Mouse (Mus musculus) MEL (cell line): Measurements from ENCODE around the gene Rpl38. TPM values are rescaled to one million over a fixed set of nuclear protein-coding genes. Genes with fewer than 3 reads are reported as not detected.

Experiments
- DNase-seq: peaks from one replicate; pipeline ENCODE4 v3.0.0; 2011; ENCODE audit warnings: low read depth, low spot score
- H3K27ac ChIP-seq: 2 replicates; pipeline ENCODE4 v1.5.1; 2012; ENCODE audit warnings: low read depth, mild to moderate bottlenecking, control low read depth, low read length, moderate library complexity; ENCODE audit not compliant: control insufficient read depth
- H3K27me3 ChIP-seq, 2 experiments: fragments of 150-350 bp in 1 of 2; sonication (generic) in 1 of 2; 2 replicates each; pipeline ENCODE4 v1.6.1; 2012; ENCODE audit warnings: low read length in 2 of 2, mild to moderate bottlenecking in 2 of 2, improper control_type of control experiment in 1 of 2, moderate library complexity in 1 of 2; ENCODE audit not compliant: insufficient read depth in 2 of 2, control insufficient read depth in 1 of 2
- H3K36me3 ChIP-seq, 2 experiments: 2 replicates each; pipeline ENCODE4 v1.6.1; 2012 to 2014; ENCODE audit warnings: low read length in 2 of 2, improper control_type of control experiment in 1 of 2, inconsistent platforms in 1 of 2, mild to moderate bottlenecking in 1 of 2; ENCODE audit not compliant: insufficient read depth in 2 of 2, control insufficient read depth in 1 of 2
- H3K4me1 ChIP-seq, 2 experiments: fragments of 150-350 bp in 1 of 2; sonication (generic) in 1 of 2; 2 replicates each; pipeline ENCODE4 v1.6.1; 2012; ENCODE audit warnings: low read length in 2 of 2, improper control_type of control experiment in 1 of 2, mild to moderate bottlenecking in 1 of 2; ENCODE audit not compliant: insufficient read depth in 2 of 2, control insufficient read depth in 1 of 2
- H3K4me3 ChIP-seq, 2 experiments: fragments of 150-350 bp in 1 of 2; sonication (generic) in 1 of 2; 2 replicates each; pipeline ENCODE4 v1.5.1; 2012; ENCODE audit warnings: low read depth in 2 of 2, low read length in 2 of 2, mild to moderate bottlenecking in 2 of 2, moderate library complexity in 2 of 2, control low read depth in 1 of 2, improper control_type of control experiment in 1 of 2; ENCODE audit not compliant: control insufficient read depth in 1 of 2, insufficient read depth in 1 of 2
- H3K79me2 ChIP-seq: 2 replicates; pipeline ENCODE4 v1.6.1; 2012; ENCODE audit warnings: mild to moderate bottlenecking, low read length, moderate library complexity; ENCODE audit not compliant: control insufficient read depth, poor library complexity, insufficient read depth
- H3K9ac ChIP-seq: 2 replicates; pipeline ENCODE4 v1.6.1; 2012; ENCODE audit warnings: low read depth, mild to moderate bottlenecking, control low read depth, low read length, moderate library complexity; ENCODE audit not compliant: control insufficient read depth, poor library complexity, severe bottlenecking
- H3K9me3 ChIP-seq: fragments of 150-350 bp; sonication (generic); replicated peaks from 2 replicates; pipeline ENCODE4 v1.6.1; 2012; ENCODE audit warnings: mild to moderate bottlenecking, low read length, improper control_type of control experiment, moderate library complexity; ENCODE audit not compliant: insufficient read depth
- BHLHE40 ChIP-seq: IDR thresholded peaks from 2 replicates; pipeline ENCODE4 v1.6.1; 2012; ENCODE audit warnings: low read depth, mild to moderate bottlenecking, inconsistent platforms, low read length, improper control_type of control experiment, borderline replicate concordance
- CHD1 ChIP-seq: IDR thresholded peaks from 2 replicates; pipeline ENCODE4 v1.6.1; 2012; ENCODE audit warnings: low read depth, mild to moderate bottlenecking, inconsistent platforms, low read length, improper control_type of control experiment
- CTCF ChIP-seq, 3 experiments: IDR thresholded peaks in 2 of 3; conservative IDR thresholded peaks in 1 of 3; 2 replicates each; pipeline ENCODE4 v1.5.1; 2011 to 2012; ENCODE audit warnings: low read length in 3 of 3, low read depth in 2 of 3, mild to moderate bottlenecking in 2 of 3, improper control_type of control experiment in 1 of 3, inconsistent platforms in 1 of 3, mixed read lengths in 1 of 3, moderate library complexity in 1 of 3; ENCODE audit not compliant: control insufficient read depth in 1 of 3, insufficient read depth in 1 of 3, poor library complexity in 1 of 3, severe bottlenecking in 1 of 3
- E2F4 ChIP-seq: IDR thresholded peaks from 2 replicates; pipeline ENCODE4 v1.6.1; 2011; ENCODE audit warnings: low read depth, low read length, improper control_type of control experiment, borderline replicate concordance
- ELF1 ChIP-seq: IDR thresholded peaks from 2 replicates; pipeline ENCODE4 v1.6.1; 2014; ENCODE audit warnings: low read depth, mild to moderate bottlenecking, inconsistent platforms, low read length, improper control_type of control experiment, moderate library complexity
- ETS1 ChIP-seq: IDR thresholded peaks from 2 replicates; pipeline ENCODE4 v1.6.1; 2012; ENCODE audit warnings: low read depth, mild to moderate bottlenecking, inconsistent platforms, low read length, improper control_type of control experiment, moderate library complexity
- GABPA ChIP-seq: IDR thresholded peaks from 2 replicates; pipeline ENCODE4 v1.6.1; 2012; ENCODE audit warnings: low read depth, mild to moderate bottlenecking, inconsistent platforms, low read length, improper control_type of control experiment, moderate library complexity
- HCFC1 ChIP-seq: IDR thresholded peaks from 2 replicates; pipeline ENCODE4 v1.6.1; 2012; ENCODE audit warnings: low read depth, mild to moderate bottlenecking, inconsistent platforms, low read length, improper control_type of control experiment, moderate library complexity
- JUND ChIP-seq: IDR thresholded peaks from 2 replicates; pipeline ENCODE4 v1.6.1; 2011; ENCODE audit warnings: low read depth, mild to moderate bottlenecking, improper control_type of control experiment, low read length
- MXI1 ChIP-seq: IDR thresholded peaks from 2 replicates; pipeline ENCODE4 v1.6.1; 2011; ENCODE audit warnings: mild to moderate bottlenecking, low read depth, low read length, improper control_type of control experiment
- MYB ChIP-seq: IDR thresholded peaks from 2 replicates; pipeline ENCODE4 v1.6.1; 2011; ENCODE audit warnings: mild to moderate bottlenecking, low read depth, low read length, improper control_type of control experiment
- MYC ChIP-seq: IDR thresholded peaks from 2 replicates; pipeline ENCODE4 v1.6.1; 2011; ENCODE audit warnings: low read depth, mild to moderate bottlenecking, low read length, improper control_type of control experiment, moderate library complexity
- POLR2A ChIP-seq, 2 experiments: IDR thresholded peaks; 2 replicates each; pipeline ENCODE4 v1.6.1; 2011 to 2012; ENCODE audit warnings: low read length in 2 of 2, mild to moderate bottlenecking in 2 of 2, control low read depth in 1 of 2, improper control_type of control experiment in 1 of 2, low read depth in 1 of 2, moderate library complexity in 1 of 2; ENCODE audit not compliant: control insufficient read depth in 1 of 2, insufficient read depth in 1 of 2, poor library complexity in 1 of 2
- POLR2AphosphoS2 ChIP-seq: IDR thresholded peaks from 2 replicates; pipeline ENCODE4 v1.6.1; 2011; ENCODE audit warnings: low read length, improper control_type of control experiment
- POLR2AphosphoS5 ChIP-seq: IDR thresholded peaks from 2 replicates; pipeline ENCODE4 v1.6.1; 2012; ENCODE audit warnings: low read depth, borderline replicate concordance, mild to moderate bottlenecking, inconsistent platforms, low read length, moderate library complexity, mixed read lengths
- RCOR1 ChIP-seq: IDR thresholded peaks from 2 replicates; pipeline ENCODE4 v1.6.1; 2012; ENCODE audit warnings: low read depth, mild to moderate bottlenecking, inconsistent platforms, low read length, improper control_type of control experiment
- SIN3A ChIP-seq: IDR thresholded peaks from 2 replicates; pipeline ENCODE4 v1.6.1; 2012; ENCODE audit warnings: low read length, improper control_type of control experiment, inconsistent platforms
- SMC3 ChIP-seq: IDR thresholded peaks from 2 replicates; pipeline ENCODE4 v1.6.1; 2011; ENCODE audit warnings: low read depth, low read length, improper control_type of control experiment
- TBP ChIP-seq: IDR thresholded peaks from 2 replicates; pipeline ENCODE4 v1.8.0; 2011; ENCODE audit warnings: low read depth, low read length, improper control_type of control experiment
- UBTF ChIP-seq: IDR thresholded peaks from 2 replicates; pipeline ENCODE4 v1.6.1; 2012; ENCODE audit warnings: low read depth, mild to moderate bottlenecking, inconsistent platforms, low read length, improper control_type of control experiment, moderate library complexity, borderline replicate concordance; ENCODE audit not compliant: insufficient read depth
- ZC3H11A ChIP-seq: IDR thresholded peaks from 2 replicates; pipeline ENCODE4 v1.6.1; 2012; ENCODE audit warnings: low read depth, mild to moderate bottlenecking, inconsistent platforms, low read length, improper control_type of control experiment
- ZKSCAN1 ChIP-seq: IDR thresholded peaks from 2 replicates; pipeline ENCODE4 v1.6.1; 2012; ENCODE audit warnings: low read depth, mild to moderate bottlenecking, inconsistent platforms, low read length, improper control_type of control experiment, moderate library complexity
- ZMIZ1 ChIP-seq: IDR thresholded peaks from 2 replicates; pipeline ENCODE4 v1.6.1; 2012; ENCODE audit warnings: low read depth, mild to moderate bottlenecking, inconsistent platforms, low read length, improper control_type of control experiment, moderate library complexity
- ZNF384 ChIP-seq: IDR thresholded peaks from 2 replicates; pipeline ENCODE4 v1.6.1; 2012; ENCODE audit warnings: low read depth, mild to moderate bottlenecking, inconsistent platforms, low read length, improper control_type of control experiment
- polyA plus RNA-seq, 2 experiments: library from polyadenylated mRNA; stranded (reverse) in 1 of 2; unstranded in 1 of 2; fragments of >175 nt in 1 of 2; fragments of >200 nt in 1 of 2; gene quantifications; 2 replicates each; pipeline versions ENCODE4 v1.2.1 to v1.2.4; 2012; ENCODE audit warnings: low replicate concordance in 2 of 2, low read depth in 1 of 2; ENCODE audit not compliant: insufficient read length in 2 of 2, insufficient read depth in 1 of 2, missing spikeins in 1 of 2
- total RNA-seq: library from RNA; depleted of rRNA; stranded (reverse); fragments of 300-350 nt; gene quantifications from 2 replicates; pipeline ENCODE4 v1.2.3, GENCODE M21; 2012

The Rpl38 gene
- total and polyA plus RNA-seq, 3 experiments: 851 to 5,142 (median 1,236) TPM

DNA sequence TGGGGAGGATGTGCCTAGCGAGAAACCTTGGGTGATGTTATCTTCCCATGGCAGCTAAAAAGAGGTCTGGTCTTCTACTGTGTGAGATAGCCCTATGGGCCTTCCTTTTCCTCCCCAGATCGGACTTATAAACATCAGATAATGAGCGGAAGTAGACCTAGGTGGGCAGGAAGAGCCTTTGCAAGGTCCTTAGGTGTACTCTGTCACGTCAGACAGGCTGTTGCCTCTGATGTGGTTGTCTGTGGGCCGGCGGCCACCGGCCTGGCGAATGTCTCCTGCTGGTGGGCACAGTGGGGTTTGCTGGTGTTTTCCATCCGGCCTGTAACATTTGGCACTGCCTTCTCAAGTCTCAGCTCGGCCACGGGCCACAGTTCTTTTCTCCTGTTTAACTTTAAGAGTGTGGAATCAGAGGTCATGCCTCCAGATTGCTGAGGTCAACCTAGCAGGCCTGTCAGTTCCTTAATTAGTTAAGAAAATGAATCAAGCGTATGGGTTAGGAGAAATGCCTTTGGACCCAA lies 1.4 kb downstream of the Rpl38 start (continued):
- TF ChIP-seq ELF1 (no peak), ZC3H11A (no peak)

DNA sequence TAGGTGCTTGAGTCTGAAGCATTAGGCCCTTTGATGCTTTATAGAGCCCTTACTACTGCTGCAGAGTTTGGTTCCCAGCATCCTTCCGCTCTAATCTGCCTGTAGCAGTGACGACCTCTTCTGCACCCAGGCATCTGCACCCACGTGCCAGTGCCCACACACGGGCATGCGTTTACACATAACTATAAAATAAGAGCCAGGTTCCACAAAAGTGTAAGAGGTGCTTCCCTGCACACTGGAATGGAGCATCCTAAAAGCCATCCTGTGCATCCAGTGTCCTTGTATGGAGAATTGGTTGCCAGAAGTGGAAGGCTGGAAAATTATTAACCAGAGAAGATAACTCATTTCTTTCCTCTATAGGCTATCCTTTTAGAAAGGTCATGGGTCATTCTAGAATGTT lies 2.8 kb downstream of the Rpl38 start:
- peak; percentile 26 for DNase-seq
- TF ChIP-seq MXI1: no peak
- peak; percentile 72; the same call in 1 of the 2 replicates for TF ChIP-seq ZMIZ1
- TF ChIP-seq MYB: no peak
- TF ChIP-seq CHD1: 0 out of 2 replicates have a peak, but pooled peaks have one; percentile 68
- no peak for TF ChIP-seq ZC3H11A
- TF ChIP-seq UBTF: no peak
- TF ChIP-seq ZKSCAN1: no peak
- TF ChIP-seq BHLHE40: 0 out of 2 replicates have a peak, but pooled peaks have one; percentile 8
- no peak for TF ChIP-seq ETS1
- no peak for TF ChIP-seq HCFC1
- 0 out of 2 replicates have a peak, but pooled peaks have one; percentile 9 for TF ChIP-seq E2F4
- 0 out of 4 replicates have a peak, but pooled peaks of 1 of the 2 experiments have one; percentile 2 for TF ChIP-seq POLR2A (IDR thresholded peaks at IDR 0.05; ENCODE audit: control insufficient read depth in 1 of 2, insufficient read depth in 1 of 2, low read depth in 1 of 2, low read length in 2 of 2, poor library complexity in 1 of 2)
- H3K9me3 ChIP-seq: no peaks in the 10 kb centered on the region
- peaks cover 9 to 14% of the 10 kb centered on the region in 2 experiments for H3K36me3 ChIP-seq
- H3K79me2 ChIP-seq: peaks cover 26% of the 10 kb centered on the region
- H3K9ac ChIP-seq: no peak overlapping the region
- no peaks in the 10 kb centered on the region for H3K27me3 ChIP-seq
- H3K4me1 ChIP-seq: peaks cover 4 to 11% of the 10 kb centered on the region in 2 experiments; a peak in 3 of 4 replicates
- H3K27ac ChIP-seq: peak overlapping the region; percentile 78; the same call in 1 of the 2 replicates
- no peak overlapping the region for H3K4me3 ChIP-seq

DNA sequence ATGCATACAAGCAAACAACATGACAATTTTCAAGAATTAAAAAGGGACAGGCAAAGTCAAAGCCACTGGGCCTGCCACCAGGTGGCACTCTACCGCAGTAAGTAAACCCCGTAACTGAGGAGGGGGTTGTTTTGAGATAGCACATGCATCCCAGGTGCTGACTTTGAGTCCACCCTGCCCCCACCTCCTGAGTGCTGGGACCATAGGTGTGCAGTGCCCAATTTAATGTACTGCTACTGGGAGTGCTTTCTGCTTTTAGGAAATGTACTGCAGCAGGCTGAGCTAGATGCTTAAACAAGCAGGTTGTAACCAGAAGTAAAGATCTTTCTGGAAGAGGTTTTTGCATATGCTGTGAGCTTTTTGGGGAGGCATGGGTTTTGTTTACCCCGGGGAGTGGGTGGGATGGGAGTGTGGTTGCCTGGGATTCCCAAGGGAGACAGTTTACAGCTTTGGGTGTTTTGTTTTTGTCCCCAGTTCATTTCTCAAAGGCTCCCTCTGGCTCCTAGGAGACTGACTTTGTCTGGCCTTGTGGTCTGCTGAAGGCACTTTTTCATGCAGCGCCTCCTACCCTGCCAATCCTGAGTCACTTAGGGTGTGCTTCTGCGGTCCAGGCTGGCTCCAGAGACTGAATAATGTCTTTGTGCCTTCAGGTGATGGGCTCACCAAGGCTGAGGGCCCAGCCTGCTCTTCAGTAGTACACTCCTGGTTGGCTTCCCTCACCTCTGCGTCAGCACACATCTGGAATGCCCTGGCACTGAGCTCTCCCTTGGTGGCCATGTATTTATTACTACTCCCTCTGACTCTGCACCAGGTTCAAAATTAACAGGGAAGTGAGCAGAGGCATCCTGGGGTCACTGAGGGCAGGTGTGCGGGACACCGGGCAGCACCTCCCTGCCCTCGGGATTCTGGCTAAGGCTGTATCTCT lies 4.7 kb downstream of the Rpl38 start:
- Histone ChIP-seq H3K36me3 (peaks cover 9 to 14% of the 10 kb centered on the region in 2 experiments), H3K4me1 (peaks cover 0 to 6% of the 10 kb centered on the region in 2 experiments; a peak in 2 of 4 replicates), H3K4me3 (no peak overlapping the region), H3K9me3 (no peaks in the 10 kb centered on the region), H3K9ac (no peak overlapping the region), H3K79me2 (peaks cover 26% of the 10 kb centered on the region), H3K27ac (0 out of 2 replicates have a peak overlapping the region, but pooled peaks have one; percentile 0), H3K27me3 (no peaks in the 10 kb centered on the region)
- peak; percentile 85 for DNase-seq
- TF ChIP-seq POLR2AphosphoS2 (peak; percentile 100), RCOR1 (0 out of 2 replicates have a peak, but pooled peaks have one; percentile 11), SIN3A (peak; percentile 9; the same call in 1 of the 2 replicates), ZMIZ1 (peak; percentile 31), SMC3 (peak; percentile 13), MYC (0 out of 2 replicates have a peak, but pooled peaks have one; percentile 6), GABPA (no peak), POLR2A (IDR thresholded peaks at IDR 0.05; ENCODE audit: control insufficient read depth in 1 of 2, insufficient read depth in 1 of 2, low read depth in 1 of 2, low read length in 2 of 2, poor library complexity in 1 of 2) (peak; percentile 42 to 79; a peak in 3 of 4 replicates), CTCF (IDR thresholded peaks at IDR 0.05 in 2 of 3, conservative IDR thresholded peaks at IDR 0.05 in 1 of 3; ENCODE audit: control insufficient read depth in 1 of 3, insufficient read depth in 1 of 3, low read depth in 2 of 3, low read length in 3 of 3, poor library complexity in 1 of 3, severe bottlenecking in 1 of 3) (peak; percentile 54 to 74 (median 58)), JUND (no peak), ZKSCAN1 (no peak), POLR2AphosphoS5 (peak; percentile 80), TBP (peak; percentile 61), ZNF384 (peak; percentile 63), ETS1 (0 out of 2 replicates have a peak, but pooled peaks have one; percentile 15)
